Mouse (Mus musculus) small intestine, adult 10 weeks (tissue): ENCODE results near the gene Scgb3a1. TPM values are rescaled to one million over a fixed set of nuclear protein-coding genes. Genes with fewer than 3 reads are reported as not detected.

ENCODE experiments used
- polyA plus RNA-seq: library from polyadenylated mRNA; stranded (reverse); fragments of 350-450 nt; fragmentation: Illumina TruSeq; extraction: RNeasy Lipid Tissue Mini Kit (QIAGEN cat#74804); gene quantifications from one replicate; pipeline ENCODE4 v1.2.3, GENCODE M21; 2014; ENCODE audit warnings: low replicate concordance

Scgb3a1 gene
- polyA plus RNA-seq = not detected

GRCm38 (mm10) chr11:49663310-49663709 lies at the start of gene Scgb3a1:
Gene Scgb3a1, plus strand, starts transcription at chr11:49663610.

GRCm38 (mm10) chr11:49712555-49713335 lies 49.3 kb downstream of the Scgb3a1 start, which contains the start of gene Cnot6:
Gene Cnot6, minus strand, starts transcription at chr11:49712723.

Other genes with a start within 250 kb of the Scgb3a1 start
- not detected for gene Olfr1389, start 240.5 kb upstream of the Scgb3a1 start, polyA plus RNA-seq
- not detected for gene Olfr1388, start 227.0 kb upstream of the Scgb3a1 start, polyA plus RNA-seq
- gene Olfr1387, start 208.3 kb upstream of the Scgb3a1 start, polyA plus RNA-seq = not detected
- gene Olfr1386, start 198.6 kb upstream of the Scgb3a1 start, polyA plus RNA-seq = not detected
- not detected for gene Olfr1385, start 174.5 kb upstream of the Scgb3a1 start, polyA plus RNA-seq
- not detected for gene Olfr1384, start 156.9 kb upstream of the Scgb3a1 start, polyA plus RNA-seq
- not detected for gene Olfr1383, start 144.0 kb upstream of the Scgb3a1 start, polyA plus RNA-seq
- not detected for gene Olfr1382, start 135.4 kb upstream of the Scgb3a1 start, polyA plus RNA-seq
- gene Olfr1381, start 120.2 kb upstream of the Scgb3a1 start, polyA plus RNA-seq = not detected
- not detected for gene Olfr1380, start 106.7 kb upstream of the Scgb3a1 start, polyA plus RNA-seq
- 0.37 TPM for gene Flt4, start 54.3 kb upstream of the Scgb3a1 start, polyA plus RNA-seq
- gene Cnot6, start 49.1 kb downstream of the Scgb3a1 start, polyA plus RNA-seq = 160 TPM
- 0.19 TPM for gene Gfpt2, start 130.6 kb downstream of the Scgb3a1 start, polyA plus RNA-seq
- 79.3 TPM for gene Mapk9, start 183.1 kb downstream of the Scgb3a1 start, polyA plus RNA-seq
- not detected for gene Rasgef1c, start 238.2 kb downstream of the Scgb3a1 start, polyA plus RNA-seq